Mouse (Mus musculus) erythroblast, embryonic 14.5 days (primary cell): ENCODE measurements around the gene Zfp422. TPM values are rescaled to one million over a fixed set of nuclear protein-coding genes. Genes with fewer than 3 reads are reported as not detected.
"Not testable (repeated sequence)": the region's sequence is repeated elsewhere in the genome, so short reads cannot be mapped to it uniquely, and the experiment has no call there.

ENCODE experiments used
- H3K27me3 ChIP-seq: 2 replicates; pipeline ENCODE4 v1.6.1; 2012; ENCODE audit warnings: inconsistent platforms; ENCODE audit not compliant: control insufficient read depth
- H3K36me3 ChIP-seq: 2 replicates; pipeline ENCODE4 v1.6.1; 2012; ENCODE audit warnings: mild to moderate bottlenecking, inconsistent platforms; ENCODE audit not compliant: control insufficient read depth
- H3K4me1 ChIP-seq: 2 replicates; pipeline ENCODE4 v1.6.1; 2012; ENCODE audit warnings: inconsistent platforms; ENCODE audit not compliant: control insufficient read depth
- H3K4me3 ChIP-seq: replicated peaks from 2 replicates; pipeline ENCODE3; 2012; ENCODE audit warnings: moderate library complexity, mild to moderate bottlenecking, inconsistent platforms
- H3K9me3 ChIP-seq: 2 replicates; pipeline ENCODE4 v1.6.1; 2012; ENCODE audit warnings: low read length, inconsistent platforms, mixed read lengths; ENCODE audit not compliant: control insufficient read depth
- GATA1 ChIP-seq: IDR thresholded peaks from 2 replicates; pipeline ENCODE4 v1.6.1; 2012; ENCODE audit warnings: low read length, inconsistent platforms, mixed read lengths
- TAL1 ChIP-seq: IDR thresholded peaks from 3 replicates; pipeline ENCODE4 v1.6.1; 2012; ENCODE audit warnings: low read length, inconsistent platforms, mixed read lengths
- polyA plus RNA-seq: library from polyadenylated mRNA; stranded (reverse); fragments of >175 nt; gene quantifications from 2 replicates; pipeline ENCODE4 v1.2.3, GENCODE M21; 2012

Gene Zfp422
- polyA plus RNA-seq, 1 experiment: 0.04 TPM

DNA sequence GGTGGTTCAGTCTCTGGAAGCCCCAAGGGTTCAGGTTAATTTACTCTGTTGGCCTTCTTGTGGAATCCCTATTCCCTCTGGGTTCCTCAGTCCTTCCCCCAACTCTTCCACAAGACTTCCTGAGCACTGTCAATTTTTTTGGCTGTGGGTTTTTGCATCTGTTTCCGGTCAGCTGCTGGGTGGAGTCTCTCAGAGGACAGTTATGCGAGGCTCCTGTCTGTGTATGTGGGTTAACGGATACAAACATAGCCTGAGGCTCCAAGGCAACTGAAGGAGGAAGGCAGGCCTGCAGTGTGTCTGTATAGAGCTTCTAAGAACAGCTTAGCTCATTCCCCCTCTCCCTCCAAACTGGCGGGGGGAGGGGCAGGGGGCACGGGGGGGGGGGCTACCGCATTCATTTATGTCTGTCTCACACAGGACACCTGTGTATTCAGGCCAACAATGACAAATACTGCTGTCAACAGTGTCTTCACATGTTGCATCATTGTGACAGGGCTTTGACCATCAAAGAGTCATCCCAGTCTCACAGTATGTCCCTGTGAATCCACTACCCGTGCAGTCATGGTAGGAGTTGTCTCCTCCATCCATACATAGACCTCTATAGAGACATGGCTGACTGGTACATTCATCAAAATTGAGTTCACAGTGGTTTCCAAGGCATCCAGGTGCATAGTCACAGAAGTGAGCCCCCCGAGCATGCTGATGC lies 7.3 kb downstream of the Zfp422 start:
- Histone ChIP-seq H3K9me3 (no peaks in the 10 kb centered on the region), H3K4me1 (no peaks in the 10 kb centered on the region), H3K4me3 (no peak overlapping the region), H3K36me3 (peaks cover 4% of the 10 kb centered on the region), H3K27me3 (no peaks in the 10 kb centered on the region)
- TF ChIP-seq GATA1 (no peak), TAL1 (no peak)

DNA sequence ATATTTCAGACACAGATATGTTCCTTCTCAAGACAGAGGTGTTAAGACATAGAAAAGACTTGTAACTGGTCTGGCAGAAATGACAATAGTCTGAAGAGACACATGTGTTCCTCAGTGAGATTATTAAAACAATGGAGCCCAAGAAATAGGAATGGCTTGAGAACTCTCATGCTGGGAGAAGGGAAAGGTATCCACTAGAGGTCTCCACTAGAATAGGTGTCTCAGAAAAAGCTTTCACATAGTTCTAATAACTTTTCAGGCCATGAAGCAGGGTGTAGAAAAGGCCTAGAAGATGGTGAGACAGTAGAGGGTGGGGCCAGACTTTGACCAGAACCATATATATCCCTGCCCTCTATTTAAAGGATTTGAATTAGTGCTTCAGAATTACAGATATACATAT lies 10.7 kb downstream of the Zfp422 start:
- no peak for TF ChIP-seq TAL1
- no peak for TF ChIP-seq GATA1
- Histone ChIP-seq H3K27me3 (no peaks in the 10 kb centered on the region), H3K4me1 (no peaks in the 10 kb centered on the region), H3K4me3 (no peak overlapping the region), H3K36me3 (no peaks in the 10 kb centered on the region), H3K9me3 (no peaks in the 10 kb centered on the region)

DNA sequence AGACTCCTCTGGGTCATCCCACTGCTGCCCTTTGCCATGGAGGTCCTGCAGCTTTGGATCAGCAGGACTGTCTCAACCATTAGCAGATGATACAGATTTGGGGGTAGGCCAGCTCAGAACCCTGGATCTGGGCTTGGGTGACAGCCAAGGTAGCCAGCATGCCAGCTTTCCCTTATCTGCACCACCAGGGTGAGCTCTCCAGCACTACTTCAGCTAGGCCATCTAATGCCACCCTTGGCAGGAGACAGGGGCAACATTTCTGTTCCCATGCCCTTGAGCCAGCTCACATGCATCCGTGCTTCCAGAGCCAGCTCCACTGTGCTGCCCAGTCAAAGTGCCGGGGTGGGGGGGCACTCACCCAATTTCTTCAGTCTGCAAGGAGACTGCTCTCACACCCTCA lies 13.1 kb downstream of the Zfp422 start:
- Histone ChIP-seq H3K9me3 (no peaks in the 10 kb centered on the region), H3K4me1 (no peaks in the 10 kb centered on the region), H3K36me3 (no peaks in the 10 kb centered on the region), H3K27me3 (no peaks in the 10 kb centered on the region), H3K4me3 (no peak overlapping the region)
- TF ChIP-seq GATA1 (no peak), TAL1 (no peak)

DNA sequence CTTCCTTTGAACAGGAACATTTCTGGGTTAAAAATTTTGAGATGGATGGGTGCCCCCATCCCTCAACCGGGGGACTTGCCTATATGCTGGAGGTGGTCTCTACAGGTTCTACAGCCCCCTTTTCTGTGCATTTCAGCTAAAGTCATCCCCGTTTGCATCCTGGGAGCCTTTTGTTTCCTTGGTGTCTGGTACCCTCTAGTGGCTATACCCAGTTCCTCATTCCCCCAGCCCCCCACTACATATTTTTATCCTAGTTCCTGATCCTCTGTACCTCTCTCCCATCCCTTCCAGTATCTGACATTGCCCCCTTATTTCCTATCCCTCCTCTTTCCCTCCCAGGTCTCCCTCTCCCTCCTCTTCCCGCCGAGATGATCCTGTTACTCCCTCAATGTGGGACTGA lies 21.6 kb downstream of the Zfp422 start:
- TF ChIP-seq TAL1 (no peak), GATA1 (no peak)
- no peaks in the 10 kb centered on the region for H3K36me3 ChIP-seq
- H3K9me3 ChIP-seq: no peaks in the 10 kb centered on the region
- H3K4me3 ChIP-seq: no peak overlapping the region
- H3K27me3 ChIP-seq: no peaks in the 10 kb centered on the region
- H3K4me1 ChIP-seq: no peaks in the 10 kb centered on the region

DNA sequence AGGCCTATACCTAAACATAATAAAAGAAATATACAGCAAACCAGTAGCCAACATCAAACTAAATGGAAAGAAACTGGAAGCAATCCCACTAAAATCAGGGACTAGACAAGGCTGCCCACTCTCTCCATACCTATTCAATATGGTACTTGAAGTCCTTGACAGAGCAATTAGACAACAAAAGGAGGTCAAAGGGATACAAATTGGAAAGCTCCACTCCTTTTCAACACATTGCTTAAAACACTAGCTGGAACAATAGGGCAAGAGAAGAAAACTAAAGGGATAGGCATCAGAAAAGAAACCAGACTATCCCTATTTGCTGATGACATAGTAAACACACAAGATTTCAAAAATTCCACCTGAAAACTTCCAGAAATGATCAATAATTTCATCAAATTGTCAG lies 27.8 kb downstream of the Zfp422 start:
- H3K27me3 ChIP-seq, H3K4me1 ChIP-seq, H3K9me3 ChIP-seq, H3K36me3 ChIP-seq, H3K4me3 ChIP-seq: not testable (repeated sequence)

DNA sequence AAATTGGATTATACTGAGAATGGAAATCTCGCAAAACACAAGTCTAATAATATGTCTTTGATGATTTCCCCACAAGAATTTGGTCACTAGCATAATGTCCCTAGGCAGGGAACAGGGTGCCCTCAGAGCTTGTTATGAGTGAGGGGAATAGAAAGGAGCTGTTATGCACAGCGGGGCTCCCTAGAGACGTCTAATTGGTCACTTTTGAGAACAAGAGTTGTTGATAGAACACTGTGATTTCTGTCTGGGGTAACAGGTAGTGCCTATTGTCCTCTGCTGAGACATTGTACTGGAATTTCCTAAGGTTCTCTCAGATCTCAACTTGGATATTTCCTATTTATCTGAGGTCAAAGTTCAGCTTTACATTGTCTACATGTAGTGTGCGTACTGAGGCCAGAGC lies 44.7 kb downstream of the Zfp422 start, which contains the start of gene Olfr215:
TSS of gene Olfr215 (minus strand) at position 101 of the 400 bp plus-strand sequence.
- TF ChIP-seq TAL1: no peak
- TF ChIP-seq GATA1: no peak
- Histone ChIP-seq H3K27me3 (no peaks in the 10 kb centered on the region), H3K9me3 (no peaks in the 10 kb centered on the region), H3K4me1 (no peaks in the 10 kb centered on the region), H3K36me3 (no peaks in the 10 kb centered on the region), H3K4me3 (no peak within 1 kb of the TSS)

Other genes starting within 250 kb of the Zfp422 start
- gene Alox5, start 167.8 kb downstream of the Zfp422 start, polyA plus RNA-seq: 0.08 TPM in 1 of 2 replicates, not detected in the other
- not detected in 2 replicates for gene Olfr211, start 139.9 kb downstream of the Zfp422 start, polyA plus RNA-seq
- not detected in 2 replicates for gene Olfr212, start 122.5 kb downstream of the Zfp422 start, polyA plus RNA-seq
- not detected in 2 replicates for gene Olfr213, start 90.5 kb downstream of the Zfp422 start, polyA plus RNA-seq
- gene Gm5580, start 77.9 kb downstream of the Zfp422 start, polyA plus RNA-seq: not detected in 2 replicates
- gene Olfr214, start 74.8 kb downstream of the Zfp422 start, polyA plus RNA-seq: not detected in 2 replicates
- gene Olfr215, start 44.8 kb downstream of the Zfp422 start, polyA plus RNA-seq: not detected in 2 replicates
- gene Depp1, start 21.6 kb upstream of the Zfp422 start, polyA plus RNA-seq: 0.03 and 0.11 TPM in 2 replicates
- 0.02 and 0.07 TPM in 2 replicates for gene Rassf4, start 45.0 kb upstream of the Zfp422 start, polyA plus RNA-seq
- not detected in 2 replicates for gene Tmem72, start 87.9 kb upstream of the Zfp422 start, polyA plus RNA-seq